Mouse (Mus musculus) neural tube, embryonic 14.5 days (tissue): ENCODE measurements at regions not wholly inside any gene's neighbourhood (a gene's known extent, or its start where the extent isn't known, plus 50 kb on each side); places are given as distances from the start of the nearest gene placed in this dataset.

Source experiments
- ATAC-seq: fragments of 200-750 bp; cut with Nextera tagmentation; 2 replicates; pipeline ENCODE4 v1.8.0; 2017; ENCODE audit warnings: low read depth, mild to moderate bottlenecking, moderate TSS enrichment, moderate library complexity
- H3K27ac ChIP-seq: fragments of 300-500 bp; sonication (generic); 2 replicates; pipeline ENCODE4 v1.5.1; 2014; ENCODE audit warnings: low read depth, mild to moderate bottlenecking, control low read depth, low read length, moderate library complexity, mixed read lengths
- H3K27me3 ChIP-seq: fragments of 300-500 bp; sonication (generic); 2 replicates; pipeline ENCODE4 v1.6.1; 2014; ENCODE audit warnings: low read length; ENCODE audit not compliant: control insufficient read depth, insufficient read depth
- H3K36me3 ChIP-seq: fragments of 300-500 bp; sonication (generic); 2 replicates; pipeline ENCODE4 v1.6.1; 2014; ENCODE audit warnings: low read length, mixed read lengths; ENCODE audit not compliant: control insufficient read depth, insufficient read depth
- H3K4me1 ChIP-seq: fragments of 300-500 bp; sonication (generic); 2 replicates; pipeline ENCODE4 v1.6.1; 2014; ENCODE audit warnings: low read length; ENCODE audit not compliant: control insufficient read depth, insufficient read depth
- H3K4me2 ChIP-seq: fragments of 300-500 bp; sonication (generic); 2 replicates; pipeline ENCODE4 v1.6.1; 2014; ENCODE audit warnings: mild to moderate bottlenecking, low read depth, low read length, control low read depth
- H3K4me3 ChIP-seq: fragments of 300-500 bp; sonication (generic); 2 replicates; pipeline ENCODE4 v1.5.1; 2014; ENCODE audit warnings: low read depth, low read length, control low read depth, mixed read lengths
- H3K9ac ChIP-seq: fragments of 300-500 bp; sonication (generic); replicated peaks from 2 replicates; pipeline ENCODE4 v1.6.1; 2014; ENCODE audit warnings: low read depth, mild to moderate bottlenecking, control low read depth, low read length, mixed read lengths
- H3K9me3 ChIP-seq: fragments of 300-500 bp; sonication (generic); 2 replicates; pipeline ENCODE4 v1.6.1; 2016; ENCODE audit warnings: low read length; ENCODE audit not compliant: control insufficient read depth
- WGBS: fragments of 180-500 bp; shearing (Covaris S2); extraction: QIAGEN DNeasy Blood & Tissue Kit; methylation state at CpG from one replicate; pipeline ENCODE4 v1.1.7; 2014; 5-methylcytosine and 5-hydroxymethylcytosine counted together

DNA sequence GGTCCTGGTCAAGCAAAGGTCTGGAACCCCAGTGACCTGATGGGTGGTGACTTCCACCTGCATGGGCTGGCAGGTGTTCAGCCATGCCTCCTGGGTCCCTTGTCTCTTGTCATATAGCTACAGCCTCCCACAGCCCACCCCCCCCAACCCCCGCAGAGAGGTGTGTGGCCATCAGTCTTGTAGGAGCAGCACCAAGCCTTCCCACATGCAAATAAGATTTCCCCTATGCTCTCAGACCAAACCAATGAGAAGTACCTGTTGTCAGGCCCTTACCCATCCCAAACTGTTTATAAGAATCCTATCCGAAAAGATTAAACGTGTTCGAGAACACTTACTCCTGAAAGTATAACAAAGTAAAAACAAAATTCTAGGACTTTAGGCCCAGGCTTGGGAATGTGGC lies 114.8 kb upstream of the 2610301B20Rik start:
- 93% methylated on average over 4 of the region's 4 CpGs for WGBS
- Histone ChIP-seq H3K9ac (no peak overlapping the region), H3K4me1 (no peaks in the 10 kb centered on the region), H3K9me3 (no peaks in the 10 kb centered on the region), H3K4me3 (no peak overlapping the region), H3K27me3 (no peaks in the 10 kb centered on the region), H3K36me3 (no peaks in the 10 kb centered on the region), H3K27ac (no peak overlapping the region), H3K4me2 (no peak overlapping the region)
- no peak for ATAC-seq

DNA sequence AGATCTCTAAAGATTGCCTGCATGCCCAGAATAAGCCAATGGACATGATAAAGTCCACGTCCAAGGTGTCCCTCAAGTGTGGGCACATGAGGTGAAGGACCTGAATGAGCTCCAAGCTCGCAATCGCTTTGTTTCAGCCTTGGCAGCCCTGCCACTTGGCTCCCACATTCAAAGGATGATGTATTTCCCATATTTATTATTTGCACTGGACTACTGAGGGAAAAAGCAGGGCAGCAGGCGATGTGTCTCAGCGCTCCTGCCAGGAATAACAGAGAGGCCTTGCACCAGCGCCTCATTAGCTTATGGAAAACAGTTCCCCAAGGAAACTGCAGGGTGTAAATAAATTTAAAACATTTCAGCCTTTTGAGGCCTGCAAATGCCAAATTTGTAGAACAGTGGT lies 106.6 kb upstream of the 2610301B20Rik start:
- Histone ChIP-seq H3K27me3 (no peaks in the 10 kb centered on the region), H3K9me3 (no peaks in the 10 kb centered on the region), H3K27ac (no peak overlapping the region), H3K36me3 (no peaks in the 10 kb centered on the region), H3K4me2 (no peak overlapping the region), H3K4me3 (no peak overlapping the region), H3K9ac (no peak overlapping the region), H3K4me1 (no peaks in the 10 kb centered on the region)
- ATAC-seq: no peak
- WGBS: 59% methylated on average over 6 of the region's 6 CpGs

DNA sequence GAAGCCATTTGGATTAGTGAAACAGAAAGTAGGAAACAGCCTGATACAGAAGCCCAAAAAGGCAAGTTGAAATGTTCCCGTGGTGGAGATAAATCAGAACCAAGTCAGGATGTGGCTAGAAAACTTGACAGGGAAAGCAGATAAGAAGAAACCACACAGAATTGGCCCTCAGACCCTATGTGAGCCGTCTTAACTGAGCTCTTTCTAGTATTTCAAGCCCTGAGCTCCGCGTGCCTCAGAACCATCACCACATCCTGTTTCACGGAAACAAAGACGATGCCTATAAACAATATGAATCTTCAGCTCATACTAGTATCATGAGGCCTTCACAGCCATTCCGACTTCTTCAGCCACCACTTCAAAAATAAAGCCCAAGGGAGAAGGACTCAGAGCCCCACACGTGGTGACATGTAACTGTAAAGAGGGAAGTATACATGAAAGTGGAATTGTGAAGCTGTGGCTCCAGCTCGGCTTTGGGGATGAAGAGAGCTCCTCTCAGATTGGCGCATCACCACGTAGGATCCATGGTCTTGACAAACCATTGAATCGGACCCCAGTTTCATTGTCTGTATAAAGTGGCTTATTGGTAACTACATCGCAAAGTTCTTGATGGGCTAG lies 104.2 kb upstream of the 2610301B20Rik start:
- 96% methylated on average over 13 of the region's 13 CpGs for WGBS
- Histone ChIP-seq H3K4me2 (no peak overlapping the region), H3K9me3 (no peaks in the 10 kb centered on the region), H3K27me3 (no peaks in the 10 kb centered on the region), H3K4me1 (no peaks in the 10 kb centered on the region), H3K9ac (no peak overlapping the region), H3K36me3 (no peaks in the 10 kb centered on the region), H3K27ac (no peak overlapping the region), H3K4me3 (no peak overlapping the region)
- no peak for ATAC-seq

DNA sequence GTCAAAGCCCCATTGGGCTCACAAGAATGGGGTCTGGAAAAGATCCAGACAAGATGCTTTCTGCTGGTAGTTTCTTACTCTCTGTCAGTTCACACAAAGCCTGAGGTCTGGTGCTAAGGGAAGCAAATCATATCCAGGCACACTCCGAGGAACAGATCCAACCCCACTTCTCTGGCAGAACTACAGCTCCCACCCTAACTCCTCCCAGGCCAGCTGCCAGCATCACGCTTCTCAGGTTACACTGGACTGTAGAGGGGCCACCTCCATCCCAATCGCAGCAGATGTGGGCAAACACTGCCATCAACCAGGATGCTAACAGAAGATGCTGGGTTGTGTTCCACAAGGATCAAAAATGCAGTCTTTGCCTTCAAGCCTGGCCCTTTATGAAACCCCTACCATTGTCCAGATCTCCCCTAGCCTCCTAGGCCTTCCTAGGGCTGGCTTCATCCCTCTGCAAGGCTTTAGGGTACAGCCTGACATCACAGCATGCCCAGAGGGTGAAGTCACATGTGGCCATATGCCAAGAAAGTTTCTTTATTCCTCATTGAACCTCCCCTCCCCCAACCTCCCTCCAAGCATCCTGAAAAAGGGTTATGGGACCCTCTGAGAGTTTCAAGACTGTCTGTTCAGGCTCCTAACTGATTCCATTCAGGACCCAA lies 99.6 kb upstream of the 2610301B20Rik start:
- H3K9ac ChIP-seq: no peak overlapping the region

GRCm38 (mm10) chr4:10786701-10787100 lies 87.6 kb upstream of the 2610301B20Rik start:
- Histone ChIP-seq H3K4me3 (no peak overlapping the region), H3K36me3 (no peaks in the 10 kb centered on the region), H3K27ac (no peak overlapping the region), H3K4me1 (no peaks in the 10 kb centered on the region), H3K9me3 (no peaks in the 10 kb centered on the region), H3K9ac (no peak overlapping the region), H3K27me3 (no peaks in the 10 kb centered on the region), H3K4me2 (no peak overlapping the region)
- ATAC-seq: no peak
- 90% methylated on average over 2 of the region's 2 CpGs for WGBS

More for the DNA sequence above, 99.6 kb upstream of the 2610301B20Rik start:
- Histone ChIP-seq H3K4me1 (no peaks in the 10 kb centered on the region), H3K27ac (no peak overlapping the region), H3K9me3 (no peaks in the 10 kb centered on the region), H3K27me3 (no peaks in the 10 kb centered on the region), H3K36me3 (no peaks in the 10 kb centered on the region), H3K4me2 (no peak overlapping the region), H3K4me3 (no peak overlapping the region)
- 47% methylated on average over 3 of the region's 3 CpGs for WGBS
- no peak; the same call in 1 of the 2 replicates for ATAC-seq

GRCm38 (mm10) chr4:10788306-10788705 lies 86.0 kb upstream of the 2610301B20Rik start:
- Histone ChIP-seq H3K4me3 (no peak overlapping the region), H3K4me2 (no peak overlapping the region), H3K27ac (no peak overlapping the region), H3K9ac (no peak overlapping the region), H3K4me1 (no peaks in the 10 kb centered on the region), H3K36me3 (no peaks in the 10 kb centered on the region), H3K9me3 (no peaks in the 10 kb centered on the region), H3K27me3 (no peaks in the 10 kb centered on the region)
- no peak for ATAC-seq

DNA sequence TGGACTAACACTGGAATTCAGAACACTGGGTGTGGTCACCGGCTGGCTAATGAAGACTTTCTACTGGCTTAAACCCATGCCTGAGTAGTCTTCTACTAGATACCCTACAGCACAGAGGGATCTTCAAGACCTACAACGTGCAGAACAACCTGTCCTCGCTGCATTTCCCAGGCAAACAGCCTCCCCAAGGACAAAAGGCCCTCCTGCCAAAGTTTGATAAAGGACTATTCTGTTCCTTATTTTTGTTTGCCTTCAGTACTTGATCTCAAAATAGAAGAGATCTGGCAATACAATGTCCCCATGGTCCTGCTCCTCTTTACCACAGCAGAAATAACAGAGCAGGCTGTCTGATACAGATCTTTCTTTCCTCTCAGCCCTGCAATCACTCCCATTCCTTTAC lies 85.2 kb upstream of the 2610301B20Rik start:
- Histone ChIP-seq H3K36me3 (no peaks in the 10 kb centered on the region), H3K27me3 (no peaks in the 10 kb centered on the region), H3K27ac (no peak overlapping the region), H3K4me2 (no peak overlapping the region), H3K9ac (no peak overlapping the region), H3K4me3 (no peak overlapping the region), H3K4me1 (no peaks in the 10 kb centered on the region), H3K9me3 (no peaks in the 10 kb centered on the region)
- no peak for ATAC-seq
- WGBS: 81% methylated on average over 3 of the region's 3 CpGs

GRCm38 (mm10) chr4:10792628-10793027 lies 81.7 kb upstream of the 2610301B20Rik start:
- H3K4me3 ChIP-seq: no peak overlapping the region
- no peaks in the 10 kb centered on the region for H3K9me3 ChIP-seq
- no peak for ATAC-seq
- H3K4me2 ChIP-seq: no peak overlapping the region
- H3K9ac ChIP-seq: no peak overlapping the region
- H3K36me3 ChIP-seq: no peaks in the 10 kb centered on the region
- 73% methylated on average over 3 of the region's 3 CpGs for WGBS
- H3K27ac ChIP-seq: no peak overlapping the region
- no peaks in the 10 kb centered on the region for H3K4me1 ChIP-seq
- H3K27me3 ChIP-seq: no peaks in the 10 kb centered on the region

DNA sequence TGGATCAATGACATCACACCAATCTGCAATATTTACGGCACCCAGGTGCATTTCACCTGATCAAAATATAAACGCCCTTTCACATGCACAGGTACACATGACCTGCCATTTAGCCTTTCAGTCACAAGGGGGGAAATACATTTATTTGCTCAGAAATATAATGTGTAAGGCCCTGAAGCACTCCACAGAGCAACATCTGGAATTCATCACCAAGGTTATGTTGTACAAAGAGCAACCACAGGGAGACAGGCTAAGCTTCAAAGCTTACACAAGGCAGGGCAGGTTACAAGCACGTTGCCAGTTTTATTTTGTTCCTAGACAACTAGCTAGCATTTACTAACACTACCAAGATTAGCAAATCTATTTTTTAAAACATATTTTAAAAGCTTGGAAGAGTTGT lies 79.8 kb upstream of the 2610301B20Rik start:
- WGBS: 81% methylated on average over 3 of the region's 3 CpGs
- H3K4me1 ChIP-seq: no peaks in the 10 kb centered on the region
- H3K36me3 ChIP-seq: no peaks in the 10 kb centered on the region
- no peak overlapping the region for H3K4me3 ChIP-seq
- no peak overlapping the region for H3K27ac ChIP-seq
- H3K9ac ChIP-seq: no peak overlapping the region
- ATAC-seq: no peak
- H3K4me2 ChIP-seq: no peak overlapping the region
- H3K9me3 ChIP-seq: no peaks in the 10 kb centered on the region
- no peaks in the 10 kb centered on the region for H3K27me3 ChIP-seq
